Mouse (Mus musculus) cerebellum, postnatal 36 days (tissue): ENCODE results near the gene Gcnt3.

Experiments used
- DNase-seq, 2 experiments: peaks; one replicate each; pipeline ENCODE4 v3.0.0; 2021 to 2022; ENCODE audit warnings: mixed read lengths in 2 of 2

The Gcnt3 gene

GRCm38 (mm10) chr9:70037988-70038387, at the start of gene Gcnt3:
Gene Gcnt3 (minus strand): TSS chr9:70038088.
- no peak for DNase-seq

GRCm38 (mm10) chr9:70087379-70087778, 49.5 kb upstream of the Gcnt3 start:
- DNase-seq = no peak

DNA sequence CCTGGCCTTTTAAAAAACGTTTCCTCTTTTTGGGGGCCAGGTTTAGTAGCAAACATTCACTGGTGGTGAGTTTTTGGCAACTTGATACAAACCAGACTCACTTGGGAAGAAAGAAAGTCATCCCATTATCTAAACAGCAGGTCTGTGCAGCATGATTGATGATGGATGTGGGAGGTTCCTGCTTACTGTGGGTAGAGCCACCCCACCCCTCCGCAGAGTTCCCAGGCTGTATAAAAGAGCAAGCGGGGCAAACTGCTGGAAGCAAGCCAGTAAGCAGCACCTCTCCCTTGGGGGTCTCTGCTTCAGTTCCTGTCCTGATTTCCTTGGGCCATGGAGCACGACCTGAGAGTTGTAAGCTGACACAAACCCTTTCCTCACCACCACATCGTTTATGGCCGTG, 48.2 kb upstream of the Gcnt3 start:
- DNase-seq = no peak

DNA sequence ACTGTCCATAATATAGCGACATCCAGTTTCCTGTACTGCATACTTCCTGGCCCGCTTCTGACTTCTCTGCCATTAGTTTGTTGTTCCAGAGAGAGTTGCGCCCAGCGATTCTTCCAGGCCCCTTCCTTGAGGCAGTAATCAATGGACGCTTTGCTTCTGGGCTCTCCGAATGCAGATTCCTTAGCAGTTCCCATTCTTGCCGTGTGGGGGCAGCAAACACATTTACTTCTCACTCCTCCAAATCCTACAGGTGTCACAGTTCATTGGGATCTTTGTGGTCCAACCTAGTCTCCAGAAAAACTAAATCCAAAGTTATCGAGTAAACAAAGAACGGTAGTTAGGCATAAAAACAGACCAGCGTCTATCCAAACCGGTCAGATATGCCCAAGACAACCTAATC, 46.2 kb upstream of the Gcnt3 start:
- peak; percentile 39 to 44 for DNase-seq

DNA sequence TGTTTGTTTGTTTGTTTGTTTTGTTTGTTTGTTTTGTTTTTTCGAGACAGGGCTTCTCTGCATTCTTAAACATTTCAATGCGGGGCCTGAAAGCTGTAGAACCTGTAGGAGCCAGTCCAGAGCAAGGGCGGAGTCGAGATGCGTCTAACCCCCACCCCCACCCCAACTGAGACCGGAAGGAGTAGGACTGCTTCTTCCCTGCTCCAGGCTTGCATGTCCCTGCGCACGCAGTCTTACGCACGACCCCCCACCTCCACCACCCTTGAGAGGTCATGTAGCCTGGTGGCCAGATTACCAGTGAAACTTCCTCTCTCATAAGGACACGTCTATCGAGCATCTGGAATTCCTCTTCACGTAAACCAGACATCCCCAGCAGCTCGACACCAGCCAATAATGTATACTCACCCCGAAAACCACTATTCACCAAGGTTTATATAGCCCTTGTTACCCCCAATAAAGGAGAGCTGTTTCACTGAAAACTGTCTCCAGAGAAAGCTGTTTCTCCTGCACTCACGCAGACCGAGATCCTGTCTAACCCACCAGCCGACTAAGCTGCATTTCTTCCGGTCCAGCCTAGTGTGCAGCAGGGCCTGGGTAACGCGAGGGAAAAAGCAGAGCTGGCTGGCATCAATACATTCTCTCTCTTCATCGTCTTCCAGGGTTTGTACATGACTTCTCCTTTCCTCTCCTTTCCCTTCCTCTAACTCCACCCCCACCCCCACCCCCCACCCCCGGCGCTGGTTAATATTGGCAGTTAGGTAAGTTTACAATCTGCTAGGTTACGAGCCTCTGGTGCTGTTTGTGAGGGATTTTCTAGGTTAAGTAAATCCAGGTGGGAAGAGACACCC, 44.7 kb upstream of the Gcnt3 start:
- no peak for DNase-seq

- DNase-seq = no peak
Measured at GRCm38 (mm10) chr9:70081767-70082166, 43.9 kb upstream of the Gcnt3 start.

DNA sequence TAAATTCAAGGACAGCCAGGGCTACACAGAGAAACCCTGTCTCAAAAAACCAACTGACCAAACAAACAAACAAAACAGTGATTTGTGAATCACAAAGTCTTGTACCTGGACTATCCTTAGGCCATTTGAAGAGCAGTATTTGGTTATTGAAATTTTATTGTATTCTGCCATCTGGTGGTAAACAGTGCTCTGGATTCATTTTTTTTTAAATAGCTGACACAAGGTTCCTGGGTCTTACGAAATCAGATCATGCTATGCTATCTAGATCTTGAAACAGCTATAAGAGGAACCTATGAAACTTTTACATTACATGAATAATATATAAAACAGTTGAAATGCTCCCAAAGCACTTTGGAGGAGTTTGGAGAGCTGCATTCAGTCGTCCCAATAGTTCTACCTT, 43.1 kb upstream of the Gcnt3 start:
- DNase-seq = no peak

GRCm38 (mm10) chr9:70080027-70080800, 42.3 kb upstream of the Gcnt3 start:
- no peak for DNase-seq

DNA sequence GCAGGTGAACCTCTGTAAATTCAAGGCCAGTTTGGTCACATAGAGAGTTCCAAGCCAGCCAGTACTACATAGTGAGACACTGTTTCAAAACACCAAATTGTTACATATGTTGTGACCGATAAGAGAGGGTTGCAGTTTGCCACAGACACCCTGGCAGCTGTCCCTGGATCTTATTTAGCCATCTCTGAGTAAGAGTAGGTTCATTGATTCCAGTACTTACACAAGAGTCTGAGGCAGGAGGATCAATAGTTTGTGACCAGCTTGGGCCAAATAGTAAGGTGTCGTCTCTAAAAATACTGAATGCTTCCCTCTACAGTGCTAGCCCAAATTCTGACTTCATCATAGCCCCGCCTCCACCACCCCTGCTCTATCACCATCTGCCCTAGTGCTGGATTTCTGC, 40.1 kb upstream of the Gcnt3 start:
- DNase-seq = no peak

- DNase-seq = no peak
Measured at GRCm38 (mm10) chr9:70077170-70077569, 39.3 kb upstream of the Gcnt3 start.

DNA sequence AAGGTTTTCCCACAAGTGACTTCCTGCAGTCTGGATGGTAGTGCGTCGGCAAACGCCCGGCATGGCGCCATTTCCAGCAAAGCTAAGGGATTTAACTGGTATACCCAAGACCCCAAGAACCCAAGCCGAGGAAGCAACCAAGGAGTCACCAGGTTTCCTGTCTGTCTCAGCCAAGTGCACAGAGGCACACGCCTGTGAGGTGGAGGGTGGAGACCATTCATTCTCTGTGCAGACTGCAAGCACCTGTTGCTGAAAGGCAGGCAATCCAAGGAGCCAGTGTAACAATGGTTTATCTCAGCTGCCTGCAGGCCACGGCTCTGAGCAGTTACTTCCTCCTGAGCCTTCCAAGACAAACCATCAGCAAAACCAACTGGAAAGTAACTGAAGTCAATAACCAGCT, 34.5 kb upstream of the Gcnt3 start:
- DNase-seq = no peak

DNA sequence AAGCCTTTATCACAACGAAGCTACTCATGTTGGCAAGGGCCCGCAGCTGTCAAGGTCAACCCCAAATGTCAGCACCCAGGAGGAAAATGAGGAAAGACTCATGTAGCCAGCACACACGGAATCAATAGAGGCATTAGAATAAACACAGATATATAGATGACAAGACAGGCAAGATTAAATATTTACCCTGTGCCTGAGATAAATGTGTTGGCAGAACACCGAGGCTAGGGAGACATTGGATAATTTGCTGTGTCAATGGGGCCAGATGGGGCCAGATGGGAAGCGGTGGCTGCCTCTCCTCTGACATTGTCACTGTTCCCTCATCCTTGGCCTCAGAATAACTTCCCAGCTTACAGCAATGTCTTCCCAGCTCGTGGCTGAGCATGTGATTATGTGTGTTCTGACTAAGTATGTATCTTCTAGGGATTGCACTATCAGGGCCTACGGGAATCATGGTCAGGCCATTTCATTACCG, 32.1 kb upstream of the Gcnt3 start:
- DNase-seq = no peak

- DNase-seq = no peak
Measured at GRCm38 (mm10) chr9:70067497-70067896, 29.6 kb upstream of the Gcnt3 start.

GRCm38 (mm10) chr9:70062012-70062411, 24.1 kb upstream of the Gcnt3 start:
- DNase-seq = no peak

GRCm38 (mm10) chr9:70053411-70053810, 15.5 kb upstream of the Gcnt3 start:
- no peak for DNase-seq

- no peak for DNase-seq
Measured at GRCm38 (mm10) chr9:70052730-70053129, 14.8 kb upstream of the Gcnt3 start.

DNA sequence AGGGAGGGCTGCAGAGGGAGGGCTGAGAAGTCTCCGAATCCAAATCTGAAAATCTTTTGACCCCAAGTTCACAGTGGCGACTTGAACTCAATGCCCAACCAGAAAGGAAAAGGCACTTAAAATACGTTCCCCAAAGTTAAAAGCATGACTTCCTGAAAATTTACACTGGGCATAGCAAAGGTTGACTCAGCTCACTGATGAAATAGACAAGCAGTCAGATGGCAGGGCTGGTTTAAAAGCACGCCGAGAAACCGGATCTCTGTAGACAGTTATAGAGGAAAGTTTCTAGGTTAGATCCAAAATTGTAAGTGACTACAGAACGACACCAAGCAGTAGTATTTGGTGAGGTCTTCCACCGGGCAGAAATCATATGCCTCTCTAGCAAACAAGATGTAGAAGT, 12.0 kb upstream of the Gcnt3 start:
- DNase-seq = no peak

DNA sequence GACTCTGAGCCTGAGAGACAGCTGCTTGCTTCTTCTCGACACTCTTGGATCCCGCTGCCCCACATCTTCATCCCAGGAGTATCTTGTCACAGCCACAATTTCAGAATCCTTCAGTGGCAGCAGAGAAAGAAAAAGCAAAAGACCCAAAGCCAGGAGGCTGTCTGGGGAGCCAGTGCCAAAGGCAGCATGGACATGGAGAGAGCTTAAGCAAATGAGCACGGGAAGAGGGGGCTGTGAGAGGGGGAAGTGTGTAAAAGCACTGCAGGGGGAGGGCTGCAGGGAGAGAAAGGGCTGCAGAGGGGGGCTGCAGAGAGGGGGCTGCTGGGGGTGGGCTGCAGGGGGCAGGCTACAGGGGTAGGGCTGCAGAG, 11.5 kb upstream of the Gcnt3 start:
- DNase-seq = no peak

DNA sequence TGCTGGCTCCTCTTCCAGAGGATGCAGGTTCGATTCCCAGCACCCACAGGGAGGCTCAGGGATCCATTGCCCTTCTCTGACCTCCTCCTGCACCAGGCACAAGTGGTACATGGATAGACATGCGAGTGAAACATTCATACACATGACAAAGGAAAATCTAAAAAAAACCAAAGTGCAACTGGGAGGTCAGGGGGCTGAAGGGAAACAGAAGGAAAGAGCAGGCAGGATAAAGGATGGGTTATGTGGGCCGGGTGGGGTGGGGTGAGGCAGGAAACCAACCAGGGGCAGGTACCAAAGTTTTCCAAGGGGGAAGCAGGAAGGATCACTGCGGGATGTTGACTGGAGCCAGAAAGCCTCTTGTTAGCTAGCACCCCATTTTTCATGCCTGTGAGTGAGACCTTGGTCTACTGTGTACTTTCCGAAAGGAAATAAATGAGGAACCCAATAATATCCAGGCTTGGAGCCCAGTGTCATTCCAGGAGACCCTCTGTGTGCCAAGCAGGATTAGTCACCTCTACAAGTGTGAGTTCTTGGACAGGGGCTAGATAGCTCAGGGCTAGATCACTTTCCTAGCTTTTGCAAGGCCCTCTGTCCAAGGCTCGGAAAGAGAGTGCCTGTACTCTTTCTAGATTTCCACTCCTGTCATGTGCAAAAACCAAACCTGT, 11.0 kb upstream of the Gcnt3 start:
- DNase-seq = no peak

- no peak for DNase-seq
Measured at GRCm38 (mm10) chr9:70048280-70048679, 10.4 kb upstream of the Gcnt3 start.

DNA sequence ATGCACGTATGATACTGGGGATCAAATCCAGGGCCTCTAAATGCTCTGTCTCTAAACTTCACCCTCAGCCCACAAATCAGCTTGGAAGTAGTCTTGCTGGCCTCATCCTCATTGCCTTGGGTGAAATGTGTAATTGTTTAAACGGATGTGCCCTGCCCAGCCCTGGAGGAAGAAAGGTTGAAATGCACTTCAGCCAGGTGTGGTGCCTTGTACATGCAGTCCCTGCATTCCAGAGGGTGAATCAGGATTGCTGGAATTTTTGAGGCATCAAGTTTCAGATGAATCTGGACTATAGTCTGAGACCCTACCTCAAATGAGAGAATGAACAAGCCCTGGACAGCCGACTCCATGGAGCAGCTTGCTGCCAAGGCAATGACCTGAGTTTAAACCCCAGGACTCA, 10.0 kb upstream of the Gcnt3 start:
- DNase-seq = no peak

- no peak for DNase-seq
Measured at GRCm38 (mm10) chr9:70046255-70046654, 8.4 kb upstream of the Gcnt3 start.

- no peak for DNase-seq
Measured at GRCm38 (mm10) chr9:70044865-70045264, 7.0 kb upstream of the Gcnt3 start.

DNA sequence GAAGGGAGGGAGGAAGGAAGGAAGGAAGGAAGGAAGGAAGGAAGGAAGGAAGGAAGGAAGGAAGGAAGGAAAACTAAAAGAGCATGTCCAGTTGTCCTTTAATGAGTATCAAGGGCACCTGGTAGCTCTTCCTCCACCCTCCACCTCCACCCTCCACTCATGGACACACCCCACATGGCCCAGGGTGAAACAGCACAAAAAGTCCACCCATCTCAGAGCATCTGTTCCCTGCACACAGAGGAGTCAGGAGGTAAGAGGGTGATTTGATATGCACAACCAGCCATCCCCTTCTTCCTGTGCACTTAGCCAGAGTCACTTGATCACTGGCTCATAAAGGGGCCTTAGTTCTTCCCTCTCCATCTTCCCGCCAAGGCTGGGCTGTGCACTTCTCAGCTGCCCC, 5.0 kb upstream of the Gcnt3 start:
- no peak for DNase-seq
